Mouse (Mus musculus): ENCODE measurements at regions not wholly inside any gene's neighbourhood (a gene's known extent, or its start where the extent isn't known, plus 50 kb on each side); places are given as distances from the start of the nearest gene placed in this dataset.

- no peak for TF ChIP-seq POLR2A (IDR thresholded peaks at IDR 0.05; ENCODE audit: insufficient read depth, low read depth, low read length)
- peak; percentile 58 for TF ChIP-seq CTCF (IDR thresholded peaks at IDR 0.05)
- no peak for TF ChIP-seq EP300 (IDR thresholded peaks at IDR 0.05; ENCODE audit: insufficient read depth, low read depth, low read length)
Observed at GRCm38 (mm10) chr5:101365364-101365763, 299.4 kb downstream of the Nkx6-1 start.
